Mouse (Mus musculus) left cerebral cortex, adult 11 months (tissue): ENCODE data around the gene Cntnap5a.

Experiments used
- DNase-seq: peaks from one replicate; pipeline ENCODE4 v3.0.0; 2022; ENCODE audit warnings: low spot score

The Cntnap5a gene

DNA sequence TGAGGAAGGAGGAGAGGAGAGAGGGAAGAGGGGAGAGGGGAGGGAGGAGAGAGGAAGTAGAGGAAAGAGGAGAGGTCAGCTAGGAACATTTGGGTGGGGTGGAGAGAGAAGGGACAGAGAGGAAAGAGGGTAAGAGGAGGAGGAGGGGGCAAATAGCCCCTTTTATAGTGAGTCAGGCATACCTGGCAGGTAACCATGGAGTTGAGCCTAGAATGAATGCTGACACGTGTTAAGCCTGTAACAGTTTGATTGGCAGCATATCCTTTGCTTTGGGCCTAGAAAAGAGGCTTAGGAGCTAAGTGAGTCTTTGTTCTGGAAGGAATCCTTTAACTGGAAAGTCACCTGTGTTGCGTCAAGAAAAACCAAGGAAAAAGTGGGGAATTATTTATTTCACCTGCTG lies 681.6 kb downstream of the Cntnap5a start:
- DNase-seq, result no peak

DNA sequence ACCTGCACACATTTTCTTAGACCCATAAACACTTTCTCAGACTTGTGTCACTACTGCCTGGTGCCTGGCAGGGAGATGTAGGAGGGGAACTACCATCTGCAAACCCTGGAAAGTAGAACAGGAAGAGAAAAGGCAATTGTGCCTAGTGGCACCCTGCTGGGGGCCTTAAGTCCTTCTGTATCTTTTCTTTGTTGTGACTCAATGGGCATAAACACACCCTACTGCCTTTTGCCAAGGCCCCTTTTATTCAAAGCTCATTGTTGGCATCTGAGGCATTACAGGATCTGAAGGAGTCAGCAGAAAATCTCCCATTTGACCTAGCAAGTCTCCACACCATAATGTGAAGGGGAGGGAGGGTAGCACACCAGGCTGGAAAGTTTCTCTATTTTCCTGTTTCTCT lies 682.2 kb downstream of the Cntnap5a start:
- no peak for DNase-seq

DNA sequence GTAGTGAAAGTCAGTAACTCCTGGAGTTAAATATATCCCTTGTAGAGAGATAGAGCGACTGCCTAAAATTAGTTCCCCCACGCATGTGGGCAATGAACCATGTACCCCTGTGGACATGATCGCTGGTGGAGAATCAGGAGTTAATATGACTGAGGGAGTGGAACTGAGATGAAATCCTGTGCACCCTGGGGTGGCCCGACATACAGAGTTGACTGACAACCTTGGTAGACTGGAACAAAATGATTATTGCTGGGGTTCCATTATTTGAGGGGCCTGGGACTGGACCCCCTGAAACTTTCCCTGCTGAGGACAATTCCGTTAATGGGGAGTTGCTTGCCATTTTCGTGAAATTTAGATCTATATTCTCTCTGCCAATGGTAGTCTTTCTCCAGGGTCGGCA lies 683.0 kb downstream of the Cntnap5a start:
- no peak for DNase-seq

DNA sequence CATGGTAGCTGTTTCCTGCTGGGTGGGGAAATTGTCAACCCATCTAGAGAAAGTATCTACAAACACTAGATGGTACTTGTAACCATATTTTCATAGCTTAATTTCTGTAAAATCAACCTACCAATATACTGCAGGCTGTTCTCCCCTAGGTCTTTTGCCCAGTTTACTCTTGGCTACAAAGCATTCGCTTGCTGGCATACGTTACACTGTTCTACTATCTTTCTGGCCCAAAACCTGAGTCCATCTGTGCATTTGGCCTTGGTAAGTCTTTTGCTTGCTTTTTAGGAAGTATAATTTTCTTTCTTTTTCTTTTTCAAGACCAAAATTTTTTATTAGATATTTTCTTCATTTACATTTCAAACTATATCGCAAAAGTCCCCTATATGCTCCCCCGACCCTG lies 686.3 kb downstream of the Cntnap5a start:
- DNase-seq, result no peak

DNA sequence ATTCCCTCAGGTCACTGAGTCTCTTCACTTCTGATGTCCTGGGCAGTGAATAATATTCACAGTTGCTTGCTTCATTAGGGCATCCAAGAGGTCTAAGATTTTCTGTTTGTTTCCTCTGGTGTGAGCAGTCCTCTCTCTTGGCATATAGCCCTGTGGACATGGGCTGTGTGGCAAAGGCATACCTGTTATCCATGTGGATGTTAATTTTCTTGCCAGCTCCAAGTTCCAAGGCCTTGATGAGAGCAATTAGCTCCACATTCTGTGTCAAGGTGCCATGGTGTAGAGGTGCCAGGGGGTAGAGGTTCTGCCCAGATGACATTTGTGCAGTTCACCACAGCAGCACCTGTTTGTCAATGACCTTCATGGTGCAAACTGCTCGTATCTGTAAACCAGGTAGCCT lies 689.0 kb downstream of the Cntnap5a start:
- DNase-seq, result no peak

- no peak for DNase-seq
Measured at GRCm38 (mm10) chr1:116392390-116392789, 707.8 kb downstream of the Cntnap5a start.

DNA sequence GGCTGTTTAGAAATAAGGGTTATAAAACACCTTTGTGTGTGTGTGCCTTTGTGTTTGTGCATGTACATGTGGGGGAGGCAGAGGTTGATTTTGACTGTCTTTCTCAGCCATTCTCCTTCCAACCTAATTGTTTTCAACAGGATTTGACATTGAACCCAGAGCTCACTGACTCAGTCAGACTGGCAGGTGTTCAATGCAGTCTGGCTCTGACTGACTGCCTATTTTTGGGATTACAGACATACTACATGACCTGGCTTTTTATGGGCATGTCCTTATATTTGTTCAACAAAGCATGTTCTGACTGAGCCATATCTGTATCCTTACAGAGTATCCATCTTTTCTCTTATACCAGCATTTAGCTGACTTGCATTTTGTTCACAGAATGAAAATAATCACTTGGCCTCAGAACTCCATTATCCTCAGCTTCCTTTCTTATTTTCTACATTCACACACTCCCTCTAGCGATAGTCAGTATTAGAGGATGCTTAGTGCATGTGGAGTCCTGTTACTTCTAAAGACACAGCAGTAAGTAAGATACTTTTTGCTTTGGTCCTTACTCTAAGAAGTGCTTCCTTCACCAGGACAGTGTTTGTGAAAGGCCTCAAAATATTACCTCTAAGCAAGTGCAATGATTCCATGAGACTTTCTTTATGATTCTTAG lies 717.6 kb downstream of the Cntnap5a start:
- no peak for DNase-seq

GRCm38 (mm10) chr1:116409836-116410235 lies 725.3 kb downstream of the Cntnap5a start:
- DNase-seq, result peak; percentile 7

DNA sequence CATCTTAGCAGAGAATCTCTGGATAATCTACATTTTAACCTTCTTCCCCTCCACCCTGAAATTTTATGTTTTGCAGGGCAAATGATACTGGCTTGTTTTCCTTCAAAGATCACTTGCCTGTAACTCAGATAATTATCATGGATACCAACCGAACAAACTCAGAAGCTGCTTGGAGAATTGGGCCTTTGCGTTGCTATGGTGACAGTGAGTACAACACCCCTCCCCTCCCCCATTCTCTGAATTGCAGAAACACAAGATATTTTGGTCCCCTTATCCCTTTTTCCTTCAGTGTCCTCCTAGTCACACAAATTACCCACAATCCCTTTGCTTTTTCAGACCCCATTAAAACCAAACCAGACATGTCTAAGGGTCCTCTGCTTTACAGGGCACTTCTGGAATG lies 743.8 kb downstream of the Cntnap5a start:
- DNase-seq, result no peak

- DNase-seq, result no peak
Measured at GRCm38 (mm10) chr1:116455115-116455717, 770.7 kb downstream of the Cntnap5a start.

- DNase-seq, result peak; percentile 33
Measured at GRCm38 (mm10) chr1:116477703-116478102, 793.1 kb downstream of the Cntnap5a start.

DNA sequence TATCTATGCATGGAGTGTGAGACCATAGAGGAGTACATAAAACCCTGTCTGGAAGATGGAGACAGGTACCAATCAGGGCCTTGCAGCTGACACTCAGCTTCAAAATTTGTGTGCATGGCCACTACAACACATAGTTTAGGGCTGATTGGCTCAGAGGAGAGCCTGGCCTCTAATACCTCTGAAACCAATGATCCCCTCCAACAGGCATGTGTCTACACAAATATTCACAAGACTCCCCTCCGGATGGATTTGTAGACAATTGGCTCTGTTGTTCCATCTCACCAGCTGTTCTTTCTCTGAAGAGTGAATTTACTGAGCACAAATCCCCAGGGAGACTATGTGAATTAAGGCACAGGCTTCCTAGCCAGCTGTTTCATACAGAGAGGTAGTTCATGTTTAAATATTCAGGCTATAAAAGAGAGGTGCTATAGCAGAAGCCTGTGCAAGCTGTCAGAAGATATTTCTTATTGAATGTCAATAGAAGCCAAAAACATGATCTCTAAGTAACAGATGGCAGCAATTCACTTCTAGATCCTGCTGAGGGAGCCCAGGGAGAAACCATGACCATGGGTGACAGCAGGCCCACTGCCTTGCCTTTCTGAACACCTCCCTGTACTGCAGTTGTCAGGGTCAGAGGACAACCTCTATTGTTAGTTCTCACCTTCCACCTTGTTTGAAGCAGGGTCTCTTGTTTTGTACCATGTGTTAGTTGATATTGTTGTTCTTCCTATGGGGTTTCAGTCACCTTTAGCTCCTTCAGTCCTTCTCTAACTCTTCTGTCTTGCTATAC lies 804.4 kb downstream of the Cntnap5a start:
- DNase-seq, result no peak

- DNase-seq, result no peak
Measured at GRCm38 (mm10) chr1:116577969-116578666, 893.6 kb downstream of the Cntnap5a start.

- DNase-seq, result peak; percentile 4
Measured at GRCm38 (mm10) chr1:116616272-116616671, 931.7 kb downstream of the Cntnap5a start.
